Mouse (Mus musculus) heart, adult 18-20 months (tissue): ENCODE results near the gene Gm2115. TPM values are rescaled to one million over a fixed set of nuclear protein-coding genes. Genes with fewer than 3 reads are reported as not detected.

ENCODE experiments used
- total RNA-seq, 2 experiments: library from RNA; stranded (reverse); gene quantifications; 2 replicates each; pipeline ENCODE4 v1.2.3; 2021

Gene Gm2115
- total RNA-seq, 2 experiments from 2014 or later: 0.20 to 0.26 TPM

Other genes starting within 250 kb of the Gm2115 start
- gene Arnt2, start 118.8 kb upstream of the Gm2115 start, total RNA-seq: 1 to 10 TPM in 1 of 2 experiments, under 1 TPM in 1; 0.40 to 1.4 TPM
- 10 to 100 TPM; 20.0 to 25.8 TPM for gene Fah, start 77.8 kb downstream of the Gm2115 start, total RNA-seq
- gene Zfand6, start 161.0 kb downstream of the Gm2115 start, total RNA-seq: 10 to 100 TPM; 84.2 to 97.6 TPM